Mouse (Mus musculus): Measurements from ENCODE around the gene Fdx1l. TPM values are rescaled to one million over a fixed set of nuclear protein-coding genes. Genes with fewer than 3 reads are reported as not detected.
A peak's percentile ranks its signal among the peaks of the same experiment; 100 is the strongest.

The Fdx1l gene
- polyA plus RNA-seq, 1 experiment from 2014 or later, result 39.4 TPM

DNA sequence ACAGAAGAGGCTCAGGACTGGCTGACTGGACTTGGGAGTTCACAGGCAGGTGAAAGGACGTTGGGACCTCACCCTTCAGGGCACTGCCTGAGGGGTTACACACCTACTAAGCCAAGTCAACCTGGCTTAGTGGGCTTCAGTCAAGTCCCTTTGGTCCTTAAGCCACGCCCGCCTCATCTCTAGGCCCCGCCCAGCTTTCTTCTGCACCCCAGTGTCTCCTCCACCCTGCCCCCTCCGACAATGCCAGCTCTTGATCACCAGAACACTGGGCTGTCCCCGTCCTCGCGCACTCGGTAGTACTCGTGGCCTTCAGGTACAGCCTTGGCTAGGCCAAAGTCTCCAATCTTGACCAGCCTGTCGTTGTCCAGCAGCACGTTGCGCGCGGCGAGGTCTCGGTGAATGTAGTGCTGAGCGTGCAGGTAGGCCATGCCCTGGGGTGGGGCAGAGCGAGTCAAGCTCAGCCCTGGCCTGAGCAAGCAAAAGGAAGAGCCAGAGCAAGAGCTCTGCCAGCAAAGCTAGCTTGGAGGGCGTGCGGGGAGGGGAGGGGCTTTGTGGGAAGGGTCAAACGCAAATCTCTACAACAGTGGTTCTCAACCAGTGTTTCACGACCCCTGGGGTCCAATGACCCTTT lies 34.3 kb upstream of the Fdx1l start:
- Histone ChIP-seq H3K9me3 (ENCODE audit: control insufficient read depth, low read length) (no peaks in the 10 kb centered on the region), H3K36me3 (ENCODE audit: control insufficient read depth, insufficient read depth, low read length) (peaks cover 2% of the 10 kb centered on the region; the same call in 1 of the 2 replicates), H3K4me1 (replicated peaks; ENCODE audit: control insufficient read depth, insufficient read depth) (no peaks in the 10 kb centered on the region), H3K4me3 (ENCODE audit: low read depth, low read length) (no peak overlapping the region), H3K9ac (ENCODE audit: low read length) (no peak overlapping the region), H3K27me3 (ENCODE audit: control insufficient read depth, insufficient read depth, low read length) (no peaks in the 10 kb centered on the region), H3K27ac (replicated peaks) (no peak overlapping the region), H3K4me2 (replicated peaks; ENCODE audit: low read depth) (no peak overlapping the region)
- ATAC-seq (ENCODE audit: low FRiP score, low TSS enrichment) (no peak), DNase-seq (ENCODE audit: low spot score) (peak; percentile 58)
- TF ChIP-seq CTCF (IDR thresholded peaks at IDR 0.05; ENCODE audit: low read depth) (no peak), EP300 (optimal IDR thresholded peaks at IDR 0.05) (no peak)
- WGBS, result 39% methylated on average over 23 of the region's 23 CpGs

DNA sequence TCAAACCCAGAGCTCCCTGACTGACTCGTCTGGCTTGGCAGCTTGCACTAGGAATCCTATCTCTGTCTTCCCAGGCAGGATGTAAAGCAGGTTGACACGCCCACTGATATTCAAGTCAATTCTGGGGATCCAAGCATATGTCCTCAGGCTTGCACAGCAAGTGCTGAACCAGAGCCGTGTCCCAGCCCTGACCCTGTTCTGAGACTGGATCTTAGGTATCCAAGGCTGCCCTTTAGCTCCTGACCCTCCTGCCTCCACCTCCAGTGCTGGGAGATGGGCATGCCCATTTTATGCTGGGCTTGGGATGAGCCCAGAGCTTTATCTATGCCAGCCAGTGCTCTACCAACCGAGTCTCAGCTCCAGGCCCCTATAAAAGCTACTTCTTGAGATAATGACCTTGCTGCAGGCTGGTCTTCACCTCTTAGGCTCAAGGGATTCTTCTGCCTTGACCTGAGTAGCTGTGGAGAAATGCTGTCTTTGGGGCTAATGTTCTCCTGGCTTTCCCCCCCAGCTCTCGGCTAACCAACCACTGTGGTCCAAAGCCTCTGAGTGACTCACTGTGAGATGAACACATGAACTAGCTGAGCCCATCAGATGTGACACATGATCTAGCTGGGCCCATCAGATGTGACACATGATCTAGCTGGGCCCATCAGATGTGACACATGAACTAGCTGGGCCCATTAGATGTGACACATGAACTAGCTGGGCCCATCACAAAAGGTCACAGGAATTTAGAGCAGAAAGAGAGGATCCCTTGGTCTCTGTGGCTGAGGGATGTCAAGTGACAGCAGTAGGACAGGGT lies 32.5 kb upstream of the Fdx1l start:
- Histone ChIP-seq H3K4me1 (replicated peaks; ENCODE audit: control insufficient read depth, insufficient read depth) (no peaks in the 10 kb centered on the region), H3K9me3 (ENCODE audit: control insufficient read depth, low read length) (no peaks in the 10 kb centered on the region), H3K27ac (replicated peaks) (no peak overlapping the region), H3K4me2 (replicated peaks; ENCODE audit: low read depth) (no peak overlapping the region), H3K9ac (ENCODE audit: low read length) (no peak overlapping the region), H3K36me3 (ENCODE audit: control insufficient read depth, insufficient read depth, low read length) (peaks cover 2% of the 10 kb centered on the region; the same call in 1 of the 2 replicates), H3K27me3 (ENCODE audit: control insufficient read depth, insufficient read depth, low read length) (no peaks in the 10 kb centered on the region), H3K4me3 (ENCODE audit: low read depth, low read length) (no peak overlapping the region)
- no peak for ATAC-seq (ENCODE audit: low FRiP score, low TSS enrichment)
- TF ChIP-seq CTCF (IDR thresholded peaks at IDR 0.05; ENCODE audit: low read depth) (no peak), EP300 (optimal IDR thresholded peaks at IDR 0.05) (no peak)
- 61% methylated on average over 5 of the region's 5 CpGs for WGBS
- no peak for DNase-seq (ENCODE audit: low spot score)

DNA sequence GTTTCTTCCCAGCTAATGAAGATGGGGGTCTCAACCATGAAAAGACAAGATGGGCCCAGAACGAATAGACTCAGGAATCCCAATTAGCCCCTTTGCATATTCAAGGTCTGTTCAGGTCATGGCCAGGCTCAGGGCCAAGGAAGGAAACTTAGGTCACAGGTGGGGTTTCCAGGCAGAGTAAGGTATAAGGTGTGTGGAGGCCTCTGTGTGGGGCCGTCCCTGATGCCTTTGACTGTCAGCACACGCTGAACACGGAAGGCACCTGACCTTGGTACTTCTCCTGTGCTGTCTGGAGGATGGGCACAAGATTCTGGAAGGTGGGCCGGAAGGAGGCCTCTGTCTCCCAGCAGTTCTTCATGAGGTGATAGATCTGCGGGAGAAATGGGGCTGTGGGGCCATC lies 31.4 kb upstream of the Fdx1l start:
- no peak overlapping the region for H3K9ac ChIP-seq (ENCODE audit: low read length)
- no peaks in the 10 kb centered on the region for H3K27me3 ChIP-seq (ENCODE audit: control insufficient read depth, insufficient read depth, low read length)
- 79% methylated on average over 6 of the region's 6 CpGs for WGBS
- H3K4me1 ChIP-seq (replicated peaks; ENCODE audit: control insufficient read depth, insufficient read depth), result no peaks in the 10 kb centered on the region
- ATAC-seq (ENCODE audit: low FRiP score, low TSS enrichment), result no peak
- no peaks in the 10 kb centered on the region; the same call in 1 of the 2 replicates for H3K36me3 ChIP-seq (ENCODE audit: control insufficient read depth, insufficient read depth, low read length)
- DNase-seq (ENCODE audit: low spot score), result no peak
- no peak overlapping the region for H3K4me3 ChIP-seq (ENCODE audit: low read depth, low read length)
- H3K9me3 ChIP-seq (ENCODE audit: control insufficient read depth, low read length), result no peaks in the 10 kb centered on the region
- no peak overlapping the region for H3K27ac ChIP-seq (replicated peaks)
- TF ChIP-seq CTCF (IDR thresholded peaks at IDR 0.05; ENCODE audit: low read depth) (no peak), EP300 (optimal IDR thresholded peaks at IDR 0.05) (no peak)
- H3K4me2 ChIP-seq (replicated peaks; ENCODE audit: low read depth), result no peak overlapping the region

DNA sequence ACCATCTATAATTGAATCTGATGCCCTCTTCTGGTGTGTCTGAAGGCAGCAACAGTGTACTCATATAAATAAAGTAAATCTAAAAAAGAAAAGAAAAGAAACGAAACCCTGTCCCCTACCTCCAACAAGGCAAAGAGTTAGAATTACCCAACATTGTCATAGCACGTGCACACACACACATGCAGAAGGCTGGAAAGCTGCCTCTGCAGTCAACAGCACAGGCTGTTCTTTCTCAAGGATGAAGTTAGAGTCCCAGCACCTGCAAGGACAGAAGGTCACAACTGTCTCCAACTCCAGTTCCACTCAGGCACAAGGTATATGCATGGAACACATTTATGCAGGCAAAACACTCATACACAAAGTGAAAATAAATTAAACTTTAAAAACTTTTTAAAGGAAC lies 28.7 kb upstream of the Fdx1l start:
- DNase-seq (ENCODE audit: low spot score), result no peak
- Histone ChIP-seq H3K27ac (replicated peaks) (no peak overlapping the region), H3K9me3 (ENCODE audit: control insufficient read depth, low read length) (no peaks in the 10 kb centered on the region), H3K9ac (ENCODE audit: low read length) (no peak overlapping the region), H3K4me1 (replicated peaks; ENCODE audit: control insufficient read depth, insufficient read depth) (no peaks in the 10 kb centered on the region), H3K36me3 (ENCODE audit: control insufficient read depth, insufficient read depth, low read length) (no peaks in the 10 kb centered on the region), H3K27me3 (ENCODE audit: control insufficient read depth, insufficient read depth, low read length) (no peaks in the 10 kb centered on the region), H3K4me2 (replicated peaks; ENCODE audit: low read depth) (no peak overlapping the region), H3K4me3 (ENCODE audit: low read depth, low read length) (no peak overlapping the region)
- TF ChIP-seq EP300 (optimal IDR thresholded peaks at IDR 0.05), result no peak
- no peak for TF ChIP-seq CTCF (IDR thresholded peaks at IDR 0.05; ENCODE audit: low read depth)
- 81% methylated on average over 2 of the region's 2 CpGs for WGBS
- no peak for ATAC-seq (ENCODE audit: low FRiP score, low TSS enrichment)

DNA sequence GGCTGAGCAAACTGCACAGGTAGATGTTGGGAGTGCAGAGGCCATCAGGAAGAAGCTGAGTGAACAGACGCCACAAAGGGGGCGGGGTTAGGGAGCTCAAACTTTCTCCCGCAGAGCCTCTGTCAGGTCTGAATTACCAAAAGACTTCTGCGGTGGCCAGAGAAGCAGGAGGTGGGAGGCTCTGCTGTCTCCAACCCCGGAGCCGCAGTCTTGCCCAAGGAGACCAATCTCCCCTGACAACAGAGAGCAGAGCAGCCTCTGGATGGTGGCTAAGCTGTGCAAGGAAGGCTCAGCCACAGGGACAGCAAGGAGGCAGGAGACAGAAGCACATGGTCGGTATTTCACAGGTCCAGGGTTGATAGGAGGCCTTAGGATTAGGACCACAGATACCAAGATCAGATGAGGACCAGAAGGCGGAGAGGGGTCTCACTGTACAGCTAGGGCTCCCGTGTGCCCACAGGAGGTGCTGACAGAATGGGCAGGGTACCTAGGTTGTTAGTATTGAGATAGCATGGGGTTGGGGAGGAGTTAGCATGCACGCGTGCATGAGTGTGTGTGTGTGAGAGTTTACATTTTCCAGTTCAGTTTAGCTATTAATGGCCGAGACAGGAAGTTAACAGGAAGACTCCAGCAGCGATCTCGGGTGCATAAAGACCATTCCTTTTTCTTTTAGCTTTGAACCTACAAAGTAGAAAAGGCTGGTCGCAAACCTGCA lies 27.2 kb upstream of the Fdx1l start:
- no peak for DNase-seq (ENCODE audit: low spot score)
- Histone ChIP-seq H3K4me3 (ENCODE audit: low read depth, low read length) (no peak overlapping the region), H3K4me2 (replicated peaks; ENCODE audit: low read depth) (no peak overlapping the region), H3K9me3 (ENCODE audit: control insufficient read depth, low read length) (no peaks in the 10 kb centered on the region), H3K36me3 (ENCODE audit: control insufficient read depth, insufficient read depth, low read length) (no peaks in the 10 kb centered on the region), H3K27me3 (ENCODE audit: control insufficient read depth, insufficient read depth, low read length) (no peaks in the 10 kb centered on the region), H3K9ac (ENCODE audit: low read length) (no peak overlapping the region; the same call in 1 of the 2 replicates), H3K27ac (replicated peaks) (no peak overlapping the region), H3K4me1 (replicated peaks; ENCODE audit: control insufficient read depth, insufficient read depth) (no peaks in the 10 kb centered on the region)
- no peak for TF ChIP-seq CTCF (IDR thresholded peaks at IDR 0.05; ENCODE audit: low read depth)
- WGBS, result 35% methylated on average over 15 of the region's 15 CpGs
- no peak for ATAC-seq (ENCODE audit: low FRiP score, low TSS enrichment)
